Mouse (Mus musculus) G1E (cell line): ENCODE results near the gene Slc20a1. TPM values are rescaled to one million over a fixed set of nuclear protein-coding genes. Genes with fewer than 3 reads are reported as not detected.

ENCODE experiments used
- ATAC-seq: 2 replicates; pipeline ENCODE4 v1.8.0; 2016; ENCODE audit warnings: mild to moderate bottlenecking; ENCODE audit not compliant: insufficient number of reproducible peaks, poor library complexity, low FRiP score, severe bottlenecking; ENCODE audit errors: extremely low read depth
- DNase-seq: peaks from one replicate; pipeline ENCODE4 v3.0.0; 2012; ENCODE audit warnings: low spot score
- H3K27me3 ChIP-seq: 2 replicates; pipeline ENCODE4 v1.6.1; 2012; ENCODE audit warnings: mild to moderate bottlenecking, low read length, inconsistent platforms; ENCODE audit not compliant: insufficient read depth
- H3K36me3 ChIP-seq: replicated peaks from 2 replicates; pipeline ENCODE3; 2012; ENCODE audit warnings: mild to moderate bottlenecking, inconsistent platforms
- H3K4me1 ChIP-seq: 2 replicates; pipeline ENCODE4 v1.6.1; 2012; ENCODE audit warnings: low read depth, low read length, inconsistent platforms, mixed read lengths; ENCODE audit not compliant: insufficient read depth
- H3K4me3 ChIP-seq: 2 replicates; pipeline ENCODE4 v1.5.1; 2012; ENCODE audit warnings: low read depth, mild to moderate bottlenecking, inconsistent platforms, low read length, moderate library complexity, mixed read lengths
- H3K9me3 ChIP-seq: replicated peaks from 2 replicates; pipeline ENCODE4 v1.6.1; 2012; ENCODE audit warnings: inconsistent platforms
- CTCF ChIP-seq: IDR thresholded peaks from 2 replicates; pipeline ENCODE4 v1.5.1; 2012; ENCODE audit warnings: low read depth, low read length, inconsistent platforms, mixed read lengths
- GATA1 ChIP-seq: IDR thresholded peaks from 2 replicates; pipeline ENCODE4 v1.6.1; 2012; ENCODE audit warnings: borderline replicate concordance, low read length, inconsistent platforms, mixed read lengths
- GATA2 ChIP-seq: IDR thresholded peaks from 2 replicates; pipeline ENCODE4 v1.6.1; 2012; ENCODE audit warnings: low read depth, low read length, inconsistent platforms, borderline replicate concordance
- POLR2AphosphoS5 ChIP-seq: IDR thresholded peaks from 2 replicates; pipeline ENCODE4 v1.6.1; 2012; ENCODE audit warnings: low read depth, low read length, inconsistent platforms; ENCODE audit not compliant: insufficient replicate concordance
- TAL1 ChIP-seq: conservative IDR thresholded peaks from 2 replicates; pipeline ENCODE4 v1.6.1; 2012; ENCODE audit warnings: low read depth, low read length, inconsistent platforms, mixed read lengths
- polyA plus RNA-seq: library from polyadenylated mRNA; stranded (reverse); fragments of >175 nt; gene quantifications from 2 replicates; pipeline ENCODE4 v1.2.3, GENCODE M21; 2012
- total RNA-seq, 2 experiments: library from RNA; stranded (forward) in 1 of 2; stranded (reverse) in 1 of 2; fragments of 200-1000 nt in 1 of 2; fragments of >200 nt in 1 of 2; fragmentation: Nextera tagmentation in 1 of 2; gene quantifications; 2 replicates each; pipeline ENCODE4 v1.2.3; 2014 to 2017

Slc20a1 gene
- total RNA-seq (2014; fragmentation: Nextera tagmentation) (38.5 and 47.7 TPM in 2 replicates), total RNA-seq (2017) (71.8 and 88.4 TPM in 2 replicates), polyA plus RNA-seq (27.8 and 31.6 TPM in 2 replicates)

DNA sequence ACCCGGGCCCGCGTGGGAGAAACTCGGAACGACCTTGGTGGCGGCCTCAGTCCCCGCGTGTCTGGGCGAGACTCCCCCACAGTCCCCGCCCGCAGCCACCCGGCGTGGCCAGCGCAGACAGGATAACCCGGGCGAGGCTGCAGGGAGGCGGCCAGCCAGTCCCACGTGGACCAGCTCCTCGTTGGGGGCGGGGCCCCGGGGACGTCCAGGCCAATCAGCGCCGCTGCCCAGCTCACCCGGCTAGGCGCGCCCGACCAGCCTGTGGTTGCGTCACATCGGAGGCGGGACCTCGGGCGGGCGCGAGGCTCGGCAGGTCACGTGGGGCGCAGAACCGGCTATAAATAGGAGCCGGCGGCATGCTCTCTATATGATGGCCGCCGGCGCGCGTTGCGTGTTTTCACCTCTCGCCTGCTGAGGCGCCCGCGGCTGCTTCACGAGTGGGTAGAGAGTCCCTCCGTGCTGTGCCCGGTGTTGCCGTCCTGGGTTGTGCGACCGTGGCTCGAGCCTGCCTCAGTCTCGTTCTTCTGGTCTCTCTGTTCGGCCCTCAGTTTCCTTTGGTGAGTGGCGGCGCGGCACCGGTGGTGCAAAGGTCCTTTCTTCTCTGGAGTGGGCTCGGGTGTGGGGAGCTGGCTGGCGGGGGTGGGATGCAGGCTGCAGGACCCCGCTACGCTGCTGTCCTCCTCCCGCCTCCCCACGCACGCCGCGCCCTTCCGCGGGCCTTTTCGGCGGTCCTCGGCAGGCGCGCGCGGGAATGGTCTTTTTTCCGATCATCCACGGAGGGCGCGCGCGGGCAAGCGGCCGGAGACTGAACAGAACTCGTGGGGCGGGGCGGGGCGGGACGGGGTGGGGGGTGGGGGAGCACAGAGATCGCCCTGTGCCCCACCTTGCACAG, at the start of gene Slc20a1:
TSS of gene Slc20a1 (plus strand) at position 329 of the 892 bp plus-strand sequence.
- DNase-seq (peak; percentile 97), ATAC-seq (peak; percentile 92)
- Histone ChIP-seq H3K4me3 (peak within 1 kb of the TSS; percentile 91), H3K36me3 (peaks cover 41% of the 10 kb centered on the region), H3K9me3 (no peaks in the 10 kb centered on the region), H3K27me3 (no peaks in the 10 kb centered on the region), H3K4me1 (peaks cover 50% of the 10 kb centered on the region)
- no peak for TF ChIP-seq GATA1
- peak; percentile 96 for TF ChIP-seq POLR2AphosphoS5

GRCm38 (mm10) chr2:129148836-129149235, 49.7 kb upstream of the Slc20a1 start:
- Histone ChIP-seq H3K4me1 (no peaks in the 10 kb centered on the region), H3K27me3 (peaks cover 15% of the 10 kb centered on the region), H3K9me3 (no peaks in the 10 kb centered on the region), H3K4me3 (no peak overlapping the region), H3K36me3 (no peaks in the 10 kb centered on the region)
- DNase-seq (no peak), ATAC-seq (no peak)
- TF ChIP-seq TAL1 = no peak

DNA sequence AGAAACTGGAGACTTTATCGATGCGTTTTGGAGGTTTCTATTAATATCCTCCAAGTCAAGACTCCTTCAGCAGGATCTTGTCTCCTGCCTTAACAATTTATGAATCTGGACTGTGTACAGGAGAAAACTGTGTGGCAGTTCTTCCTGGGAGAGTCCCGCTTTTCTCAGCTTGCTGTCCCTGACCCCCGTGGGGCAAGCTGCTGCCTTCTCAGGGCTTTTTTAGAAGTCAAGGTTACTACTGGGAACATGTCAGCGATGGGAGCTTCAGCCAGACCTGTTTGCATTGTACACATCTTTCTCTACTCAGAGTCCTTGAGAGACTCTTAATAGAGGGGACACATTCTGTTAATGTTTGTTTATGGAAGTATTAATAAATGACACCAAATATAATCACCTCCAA, 48.2 kb upstream of the Slc20a1 start:
- no peak for DNase-seq
- Histone ChIP-seq H3K4me1 (no peaks in the 10 kb centered on the region), H3K9me3 (no peaks in the 10 kb centered on the region), H3K36me3 (no peaks in the 10 kb centered on the region), H3K27me3 (peaks cover 8% of the 10 kb centered on the region), H3K4me3 (no peak overlapping the region)
- TF ChIP-seq POLR2AphosphoS5 (no peak), CTCF (no peak), GATA2 (no peak), GATA1 (no peak), TAL1 (no peak)
- no peak for ATAC-seq

DNA sequence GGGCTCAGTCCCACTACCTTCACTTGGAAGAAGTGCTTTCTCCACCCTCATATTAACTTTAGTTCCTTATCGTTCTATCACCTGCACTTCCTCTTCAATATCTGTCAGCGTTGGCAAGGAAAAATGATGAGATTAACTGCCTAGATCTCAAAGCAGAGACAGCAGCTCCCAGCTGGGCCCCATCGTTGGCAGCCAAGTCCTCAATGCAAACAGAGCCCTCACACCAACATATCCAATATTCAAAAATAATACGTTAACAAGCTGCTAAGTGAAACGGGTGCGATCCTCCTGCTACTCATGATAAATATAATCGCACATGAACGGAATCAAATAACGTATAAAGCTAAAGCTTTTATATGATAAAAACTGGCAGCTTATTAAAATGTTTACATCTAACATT, 47.5 kb upstream of the Slc20a1 start:
- TF ChIP-seq TAL1 = no peak
- no peak for TF ChIP-seq GATA2
- TF ChIP-seq CTCF = no peak
- no peak for TF ChIP-seq GATA1
- TF ChIP-seq POLR2AphosphoS5 = no peak
- no peaks in the 10 kb centered on the region for H3K9me3 ChIP-seq
- ATAC-seq (no peak), DNase-seq (no peak)
- H3K4me3 ChIP-seq = no peak overlapping the region
- H3K4me1 ChIP-seq = no peaks in the 10 kb centered on the region
- H3K27me3 ChIP-seq = peaks cover 7% of the 10 kb centered on the region
- no peaks in the 10 kb centered on the region for H3K36me3 ChIP-seq

- no peak for TF ChIP-seq GATA1
- TF ChIP-seq POLR2AphosphoS5 = no peak
- TF ChIP-seq GATA2 = no peak
- no peak for TF ChIP-seq TAL1
- no peak for TF ChIP-seq CTCF
- DNase-seq = no peak
- Histone ChIP-seq H3K27me3 (peaks cover 11% of the 10 kb centered on the region), H3K36me3 (no peaks in the 10 kb centered on the region), H3K9me3 (no peaks in the 10 kb centered on the region), H3K4me3 (no peak overlapping the region), H3K4me1 (no peaks in the 10 kb centered on the region)
- ATAC-seq = no peak
Observed at GRCm38 (mm10) chr2:129152751-129153150, 45.8 kb upstream of the Slc20a1 start.

DNA sequence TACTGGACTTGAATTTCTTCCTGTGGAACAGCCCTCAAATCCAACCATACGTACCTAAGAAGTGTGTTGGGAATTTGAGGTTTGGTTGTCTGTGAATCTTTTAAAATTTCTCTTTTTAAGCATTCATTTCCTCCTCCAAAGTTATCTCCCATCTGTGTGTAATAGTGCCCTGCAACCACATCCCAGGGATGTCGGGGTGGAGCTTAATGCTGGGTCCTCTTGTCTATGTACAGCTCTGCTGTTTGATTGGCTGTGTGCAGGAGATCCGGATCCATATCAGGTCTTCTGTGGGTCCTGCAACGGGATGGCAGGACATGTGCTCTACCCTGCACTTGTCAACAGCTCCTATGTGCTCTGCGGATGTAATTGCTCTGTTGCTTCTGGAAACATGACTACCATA, 33.7 kb upstream of the Slc20a1 start:
- DNase-seq = no peak
- H3K9me3 ChIP-seq = no peaks in the 10 kb centered on the region
- no peaks in the 10 kb centered on the region for H3K36me3 ChIP-seq
- no peak overlapping the region for H3K4me3 ChIP-seq
- H3K4me1 ChIP-seq = no peaks in the 10 kb centered on the region
- TF ChIP-seq GATA1 (no peak), TAL1 (no peak), GATA2 (no peak), CTCF (no peak), POLR2AphosphoS5 (no peak)
- peaks cover 35% of the 10 kb centered on the region for H3K27me3 ChIP-seq
- no peak for ATAC-seq
